Mouse (Mus musculus) spleen, postnatal 10 days (tissue): ENCODE results near the gene Calcoco2.
"Not testable (repeated sequence)": the region's sequence is repeated elsewhere in the genome, so short reads cannot be mapped to it uniquely, and the experiment has no call there.

ENCODE experiments used
- DNase-seq, 2 experiments: peaks; one replicate each; pipeline ENCODE4 v3.0.0; 2021 to 2022; ENCODE audit warnings: low spot score in 2 of 2

The Calcoco2 gene

DNA sequence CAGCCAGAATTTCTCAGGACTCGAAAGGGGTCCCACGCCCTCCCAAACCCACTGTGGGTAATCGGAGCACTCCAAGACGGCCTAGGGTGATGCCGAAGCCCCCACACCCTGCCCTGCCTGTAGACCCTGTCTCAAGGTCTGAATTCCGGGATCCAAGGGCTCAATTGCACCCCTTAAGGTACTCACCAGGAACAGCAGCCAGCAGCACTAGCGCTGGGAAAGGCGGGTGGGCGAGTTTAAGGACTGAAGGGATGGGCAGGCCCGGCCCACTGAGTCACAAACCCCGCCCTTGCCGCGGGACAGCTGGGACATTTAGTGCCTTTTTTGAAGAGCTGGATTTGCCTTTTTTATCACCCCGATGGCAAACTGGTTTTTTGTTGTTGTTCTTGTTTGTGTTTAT is at the start of gene Calcoco2:
TSS of gene Calcoco2 (minus strand) at position 214 of the 400 bp plus-strand sequence.
- DNase-seq = no peak

DNA sequence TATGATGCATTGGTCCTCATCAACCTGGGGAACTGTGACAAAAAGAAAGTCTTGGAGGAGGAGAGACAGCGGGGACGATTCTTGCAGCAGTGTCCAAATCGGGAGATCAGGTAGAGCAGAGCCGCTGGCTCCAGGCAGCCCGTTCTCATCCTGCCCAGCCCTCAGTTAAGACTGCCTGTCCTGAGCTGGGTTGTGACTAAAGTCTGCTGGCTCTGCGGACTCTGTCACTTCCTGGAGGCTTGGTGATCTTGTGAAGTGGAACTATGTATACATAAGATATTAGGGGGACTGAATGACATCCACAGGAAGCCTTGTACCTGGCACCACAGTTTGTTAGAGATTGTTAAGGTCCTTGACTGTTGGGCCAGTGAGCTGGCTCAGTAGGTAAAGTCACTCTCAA is 35.7 kb upstream of the Calcoco2 start:
- DNase-seq = no peak

DNA sequence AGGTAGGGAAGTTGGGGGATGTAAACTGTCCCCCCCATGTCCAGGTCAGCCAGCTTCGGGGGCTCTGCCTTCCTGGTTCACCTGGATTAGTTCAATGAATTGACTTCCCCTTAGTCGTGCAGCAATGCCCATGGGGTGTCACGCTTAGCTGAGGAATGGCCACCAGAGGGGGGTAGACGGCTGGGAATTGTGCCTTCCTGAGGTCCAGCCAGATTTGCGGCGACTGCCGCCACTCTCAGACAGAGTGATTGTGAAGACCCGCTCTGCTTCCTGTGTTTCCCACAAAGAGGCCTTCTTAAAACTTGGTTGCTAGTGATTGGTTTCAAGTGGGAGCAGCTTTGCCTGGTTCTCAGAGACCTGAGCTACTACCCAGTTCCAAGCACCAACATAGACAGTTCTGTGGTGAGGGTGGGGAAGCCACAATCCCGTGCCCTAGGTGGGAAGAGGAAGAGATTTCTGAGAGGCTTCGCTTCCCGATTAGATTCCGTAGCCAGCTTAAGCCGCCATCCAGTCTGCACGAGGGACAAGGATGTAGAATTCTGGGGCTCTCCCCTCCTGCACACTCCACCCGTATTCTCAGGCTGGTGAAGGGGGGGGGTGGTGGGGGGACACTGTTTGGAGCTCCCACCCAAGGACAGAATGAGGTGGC is 34.0 kb upstream of the Calcoco2 start:
- peak in 1 of 2 experiments; percentile 57 for DNase-seq

DNA sequence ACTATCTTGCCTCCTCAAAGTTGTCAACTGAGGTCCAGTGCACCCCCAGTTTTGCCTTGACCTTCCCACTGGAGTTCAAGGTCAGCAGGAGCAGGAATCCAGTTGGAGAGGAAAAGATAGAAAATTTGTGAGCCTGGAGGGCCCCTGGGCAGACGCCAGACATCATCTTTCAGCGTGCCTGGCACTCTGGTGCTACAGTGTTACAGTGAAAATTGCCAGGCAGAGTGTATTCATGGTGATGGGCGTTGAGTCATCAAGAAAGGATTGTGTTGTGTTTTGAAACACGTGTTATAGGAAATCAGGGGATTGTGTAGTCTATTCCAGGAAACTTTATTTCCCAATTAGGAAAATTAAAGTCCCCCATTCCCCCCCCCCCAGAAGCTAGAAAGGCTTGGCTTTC is 32.0 kb upstream of the Calcoco2 start:
- DNase-seq = no peak

DNA sequence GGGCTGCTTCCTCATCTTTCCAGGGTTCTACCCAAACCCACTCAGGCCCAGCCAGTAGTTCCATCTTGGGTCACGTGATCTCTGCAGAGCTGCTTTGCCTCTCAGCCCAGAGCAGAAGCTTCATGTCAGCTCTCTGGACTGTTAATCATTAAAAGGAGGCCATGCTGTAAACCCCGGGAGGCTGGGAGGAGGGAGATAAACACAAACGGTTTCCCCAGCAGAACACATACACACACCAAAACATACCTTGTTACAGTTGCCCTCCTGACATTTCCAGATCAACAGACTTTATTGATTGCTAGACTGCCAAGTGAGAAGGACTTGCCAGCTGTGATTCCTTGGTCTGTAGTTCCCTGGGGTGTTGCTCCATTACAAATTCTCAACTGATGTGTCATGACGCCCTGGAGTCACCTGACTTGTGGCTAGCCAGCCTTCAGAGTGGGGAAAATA is 29.0 kb upstream of the Calcoco2 start:
- DNase-seq = no peak

DNA sequence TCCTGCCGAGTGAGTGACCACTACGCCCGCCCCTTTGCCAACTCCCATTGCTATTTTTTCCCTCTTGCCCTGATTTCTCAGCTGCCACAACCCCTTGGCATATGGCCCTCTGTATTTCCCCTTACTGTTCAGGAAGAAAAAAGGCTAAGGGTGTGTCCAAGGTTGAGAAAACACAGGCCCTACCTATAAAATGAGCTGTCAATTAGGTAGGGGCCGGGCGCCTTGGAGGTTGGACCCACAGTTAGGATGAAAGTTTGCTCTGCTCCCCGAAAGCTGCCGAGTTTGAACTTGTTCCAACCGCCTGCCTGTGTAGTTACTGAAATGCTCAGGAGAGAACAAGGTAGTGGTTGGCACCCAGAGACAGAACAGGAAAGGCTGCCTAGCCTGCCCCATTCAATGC is 24.1 kb upstream of the Calcoco2 start:
- no peak for DNase-seq

DNA sequence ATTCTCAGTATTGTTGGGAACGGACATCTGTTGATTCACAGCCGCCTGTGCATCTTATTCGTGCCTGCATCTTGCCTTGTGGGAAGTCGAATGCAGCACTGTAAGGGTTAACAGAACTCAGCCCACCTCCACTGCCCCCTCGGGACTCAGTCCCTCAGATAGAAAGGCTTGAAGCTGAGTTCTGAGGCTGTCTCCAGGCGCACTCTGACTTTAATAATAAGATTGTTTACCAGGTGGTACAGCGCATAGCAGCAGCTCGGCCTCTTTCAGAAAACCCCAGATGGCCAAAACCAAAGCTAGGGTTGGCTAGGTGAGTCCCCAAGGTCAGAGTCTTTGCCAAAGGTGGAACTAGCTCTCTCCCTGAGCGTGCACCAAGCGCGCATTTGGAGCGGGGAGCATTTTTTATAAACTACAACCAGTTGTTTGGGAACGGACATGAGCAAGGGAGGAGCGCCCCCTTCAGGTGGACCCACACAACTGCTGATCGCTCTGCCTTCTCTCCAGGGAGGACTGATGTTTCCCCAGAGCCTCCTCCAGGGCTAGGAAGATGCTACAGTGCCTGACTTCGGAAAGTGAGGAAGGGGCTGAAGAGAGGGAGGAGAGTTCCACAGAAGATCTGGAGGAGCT is 21.6 kb upstream of the Calcoco2 start, which contains the start of gene Ttll6:
TSS of gene Ttll6 (plus strand) at position 548 of the 627 bp plus-strand sequence.
- peak; percentile 16 to 54 for DNase-seq

DNA sequence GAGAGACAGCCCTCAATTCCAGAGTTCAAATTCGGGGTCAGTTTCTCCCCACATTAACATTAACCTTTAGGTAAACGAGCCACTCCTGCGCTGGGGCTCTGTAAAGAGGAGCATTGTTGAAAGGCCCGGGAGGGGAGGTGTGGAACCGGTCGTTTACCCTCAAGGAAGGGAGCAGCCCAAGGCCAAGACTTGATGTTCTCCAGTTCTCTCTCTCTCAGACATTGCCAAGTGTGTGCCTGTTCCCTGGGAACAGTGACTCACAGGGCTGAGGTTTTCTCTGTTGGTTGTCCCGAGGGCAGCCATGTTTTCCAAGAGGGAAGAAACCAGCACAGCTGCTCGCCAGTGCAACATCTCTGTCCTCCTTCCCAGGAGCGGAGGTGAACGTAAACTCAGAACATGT is 18.8 kb upstream of the Calcoco2 start:
- no peak for DNase-seq

DNA sequence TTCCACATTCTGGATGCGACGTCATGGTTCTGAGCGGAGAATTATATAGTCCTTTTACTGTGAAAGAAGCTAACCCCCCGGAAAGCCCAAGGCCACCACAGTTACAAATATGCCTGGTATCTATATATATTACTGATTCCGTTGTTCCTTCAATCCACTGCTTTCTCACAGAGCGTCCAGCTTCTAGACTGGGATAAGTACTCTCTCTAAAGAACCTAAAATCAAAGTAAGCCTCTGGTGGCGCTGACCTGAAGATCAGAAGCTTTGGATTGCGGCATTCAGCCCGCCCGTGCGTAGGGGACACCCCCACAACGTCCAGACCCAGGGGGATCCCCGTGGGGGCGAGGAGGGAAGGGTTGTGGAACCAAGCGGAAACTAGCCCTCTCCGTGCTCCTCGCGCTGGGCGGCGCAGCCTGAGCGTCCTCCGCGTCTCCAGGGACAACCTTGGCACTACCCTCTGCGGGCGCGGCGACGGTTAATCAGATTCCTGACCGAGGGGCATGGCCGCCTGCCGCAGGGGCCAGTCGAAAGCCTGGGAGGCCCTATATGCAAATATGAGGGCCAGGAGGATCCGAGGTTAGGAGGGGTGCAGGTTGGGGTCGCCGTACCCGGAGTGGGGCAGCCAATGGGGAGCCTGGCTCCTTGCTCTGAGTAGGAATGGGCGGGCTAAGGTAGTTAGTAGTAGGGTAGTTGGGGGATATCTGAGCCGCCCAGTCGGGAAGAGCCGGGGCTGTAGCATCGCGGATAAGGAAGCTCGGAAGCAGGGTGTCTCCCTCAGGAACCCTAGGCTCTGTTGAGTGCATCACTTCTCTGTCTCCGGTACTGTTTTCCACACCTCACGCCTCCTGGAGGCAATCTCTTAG is 12.5 kb upstream of the Calcoco2 start:
- DNase-seq = peak in 1 of 2 experiments; percentile 24

DNA sequence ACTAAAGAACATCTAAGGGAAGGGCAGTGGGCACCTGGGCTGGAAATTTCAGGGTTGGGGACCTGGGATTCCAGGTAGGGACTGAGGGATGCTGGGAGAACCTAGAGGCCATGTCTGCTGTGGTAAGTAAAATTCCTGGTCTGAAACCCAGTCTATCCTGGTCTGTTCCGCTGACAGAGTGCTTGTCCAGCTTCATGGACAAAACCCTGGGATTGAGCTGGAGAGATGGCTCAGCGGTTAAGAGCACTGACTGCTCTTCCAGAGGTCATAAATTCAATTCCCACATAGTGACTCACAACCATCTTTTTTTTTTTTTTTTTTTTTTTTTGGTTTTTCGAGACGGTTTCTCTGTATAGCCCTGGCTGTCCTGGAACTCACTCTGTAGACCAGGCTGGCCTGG is 11.0 kb upstream of the Calcoco2 start:
- DNase-seq = not testable (repeated sequence)

DNA sequence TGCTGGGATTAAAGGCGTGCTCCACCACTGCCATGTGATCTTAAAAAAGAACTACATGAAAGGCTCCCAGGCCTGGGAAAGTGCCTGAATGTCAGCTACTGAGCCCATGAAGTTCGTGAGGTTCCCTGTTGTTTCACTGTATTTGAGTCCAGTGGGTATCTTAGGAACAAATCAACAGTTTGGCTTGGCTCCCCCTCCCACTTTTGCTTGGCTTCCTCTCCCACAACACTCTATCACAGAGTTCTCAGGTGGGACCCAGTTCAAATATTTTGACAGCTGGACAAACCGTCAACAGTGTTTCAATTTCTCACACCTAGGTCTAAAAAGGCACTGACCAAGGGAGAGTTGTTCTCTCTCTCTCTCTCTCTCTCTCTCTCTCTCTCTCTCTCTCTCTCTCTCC is 7.6 kb upstream of the Calcoco2 start:
- DNase-seq = no peak

DNA sequence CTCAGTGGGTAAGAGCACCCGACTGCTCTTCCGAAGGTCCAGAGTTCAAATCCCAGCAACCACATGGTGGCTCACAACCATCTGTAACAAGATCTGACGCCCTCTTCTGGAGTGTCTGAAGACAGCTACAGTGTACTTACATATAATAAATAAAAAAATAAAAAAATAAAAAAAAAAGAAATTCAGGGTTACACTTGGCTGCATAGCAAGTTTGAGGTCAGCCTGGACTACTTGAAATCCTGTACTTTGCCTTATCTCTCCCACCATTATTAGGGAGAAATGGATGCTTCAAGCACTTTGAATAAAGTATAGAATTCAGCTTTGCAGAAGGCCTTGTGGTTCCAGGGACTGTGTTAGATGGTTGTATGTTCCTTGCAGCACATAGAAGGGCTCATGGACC is 5.2 kb upstream of the Calcoco2 start:
- not testable (repeated sequence) for DNase-seq

DNA sequence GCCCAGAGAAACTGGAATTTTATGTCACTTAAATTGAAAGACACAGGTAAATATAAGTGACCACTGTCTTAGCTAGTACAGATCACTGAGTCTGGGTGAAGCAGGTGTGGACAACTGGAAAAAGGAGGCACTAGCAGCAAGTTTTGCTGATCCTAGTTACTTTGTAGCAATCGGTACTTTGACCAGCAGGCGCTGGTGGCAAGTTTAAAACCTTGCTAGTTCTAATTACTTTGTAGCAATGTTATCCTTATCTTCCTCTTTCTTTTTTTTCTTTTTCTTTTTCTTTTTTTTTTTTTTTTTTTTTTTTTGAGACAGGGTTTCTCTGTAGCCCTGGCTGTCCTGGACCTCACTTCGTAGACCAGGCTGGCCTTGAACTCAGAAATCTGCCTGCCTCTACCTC is 4.4 kb upstream of the Calcoco2 start:
- no peak for DNase-seq

DNA sequence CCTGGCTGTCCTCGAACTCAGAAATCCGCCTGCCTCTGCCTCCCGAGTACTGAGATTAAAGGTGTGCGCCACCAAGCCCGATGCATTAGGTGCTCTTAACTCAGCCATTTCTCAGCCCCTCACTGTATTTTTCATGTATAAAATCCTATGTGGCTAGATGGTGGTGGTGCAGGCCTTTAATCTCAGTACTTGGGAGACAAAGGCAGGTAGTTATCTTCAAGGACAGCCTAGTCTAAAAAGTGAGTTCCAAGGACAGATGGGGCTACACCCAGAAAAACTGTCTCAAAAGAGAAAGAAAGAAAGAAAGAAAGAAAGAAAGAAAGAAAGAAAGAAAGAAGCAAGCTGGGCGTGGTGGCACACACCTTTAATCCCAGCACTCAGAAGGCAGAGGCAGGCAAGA is 3.7 kb upstream of the Calcoco2 start:
- no peak for DNase-seq

DNA sequence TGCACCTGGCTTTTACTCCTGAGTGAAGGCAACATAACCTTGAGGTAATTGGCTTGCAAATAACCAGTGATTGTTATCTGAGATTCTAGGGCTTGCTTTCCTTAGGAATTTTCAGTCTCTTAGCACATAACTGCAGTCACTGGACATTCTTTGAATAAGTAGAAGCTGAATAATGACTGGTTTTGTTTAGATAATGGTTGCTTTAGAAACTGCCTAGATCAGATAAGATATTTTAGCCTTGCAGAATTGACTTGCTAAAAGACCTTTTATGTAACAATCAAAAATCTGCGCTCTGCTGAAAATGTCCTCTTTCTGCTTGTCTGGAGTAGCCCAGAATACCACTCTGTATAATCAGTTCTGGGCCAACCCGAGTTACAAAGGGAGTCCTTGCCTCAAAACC is 2.3 kb upstream of the Calcoco2 start:
- no peak for DNase-seq

DNA sequence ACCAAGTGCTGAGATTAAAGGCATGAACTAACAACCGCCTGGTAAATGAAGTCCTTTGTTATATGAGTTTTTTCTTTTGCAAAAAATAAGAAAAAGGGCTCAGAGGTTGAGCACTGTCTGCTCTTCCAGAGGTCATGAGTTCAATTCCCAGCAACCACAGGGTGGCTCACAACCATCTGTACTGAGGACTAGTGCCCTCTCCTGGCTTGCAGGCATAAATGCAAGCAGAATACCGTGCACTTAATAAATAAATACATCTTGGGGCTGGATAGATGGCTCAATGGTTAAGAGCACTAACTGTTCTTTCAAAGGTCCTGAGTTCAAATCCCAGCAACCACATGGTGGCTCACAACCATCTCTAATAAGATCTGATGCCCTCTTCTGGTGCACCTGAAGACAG is 814 bp downstream of the Calcoco2 start:
- DNase-seq = not testable (repeated sequence)

DNA sequence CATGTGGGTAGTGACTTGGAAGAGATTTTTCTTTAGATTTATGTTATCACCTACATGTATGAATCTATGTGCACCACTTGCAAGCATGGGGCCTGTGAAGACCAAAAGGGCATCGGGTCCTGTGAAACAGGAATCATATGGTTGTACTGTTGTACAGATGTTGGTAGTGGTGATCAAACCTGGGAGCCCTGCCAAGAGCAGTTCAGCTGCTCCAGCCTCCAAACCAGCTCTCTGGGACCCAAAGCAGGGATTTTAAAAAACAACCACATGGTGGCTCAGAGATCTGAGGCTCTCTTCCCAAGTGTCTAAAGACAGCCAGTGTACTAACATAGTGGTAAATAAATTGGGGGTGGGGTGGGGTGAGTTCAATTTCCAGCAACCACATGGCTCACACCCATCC is 3.4 kb downstream of the Calcoco2 start:
- no peak for DNase-seq

DNA sequence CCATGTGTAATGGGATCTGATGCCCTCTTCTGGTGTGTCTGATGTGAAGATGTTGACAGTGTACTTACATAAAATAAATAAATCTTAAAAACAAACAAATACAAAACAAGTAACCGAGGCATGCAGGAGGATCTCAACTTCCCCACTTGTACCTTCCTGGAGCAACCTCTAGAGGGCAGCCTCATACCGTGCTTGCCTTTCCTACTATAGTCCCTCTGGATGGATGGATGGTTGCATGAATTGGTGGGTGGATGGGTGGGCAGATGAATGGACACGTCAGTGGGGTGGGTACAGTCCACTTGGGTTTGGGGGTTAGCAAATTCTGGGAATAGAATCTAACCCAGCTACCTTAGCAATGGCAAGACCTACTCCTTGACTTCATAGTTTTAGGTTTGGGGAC is 18.4 kb downstream of the Calcoco2 start:
- DNase-seq = peak; percentile 16 to 54

DNA sequence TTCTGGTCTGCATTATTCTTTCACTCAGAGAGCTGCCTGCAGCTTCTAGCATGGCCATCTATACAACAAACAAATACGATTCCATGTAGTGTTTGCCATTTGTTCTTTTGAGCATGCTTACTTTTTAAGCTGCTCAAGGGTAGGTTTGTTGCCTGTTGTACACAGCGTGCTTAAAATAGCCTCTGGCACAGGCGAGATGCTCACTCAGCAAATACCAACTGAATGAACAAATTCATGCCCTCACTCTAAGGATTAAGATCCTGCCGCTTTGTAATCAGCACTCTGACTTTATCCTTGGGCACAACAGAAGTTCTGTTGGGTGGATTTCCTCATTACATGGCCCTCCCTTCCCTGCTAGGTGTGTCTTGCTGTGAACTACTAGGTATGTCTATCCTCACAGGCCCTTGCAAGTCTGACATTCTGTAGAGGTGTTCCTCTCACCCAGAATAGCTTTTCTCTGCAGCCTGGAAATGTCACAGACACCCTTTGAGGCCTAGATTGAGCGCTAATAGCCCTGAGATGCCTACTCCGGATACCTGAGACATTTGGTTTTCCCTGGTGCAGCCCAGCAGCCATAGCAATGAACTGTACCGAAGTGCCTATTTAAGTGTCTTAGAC is 19.0 kb downstream of the Calcoco2 start:
- no peak for DNase-seq

DNA sequence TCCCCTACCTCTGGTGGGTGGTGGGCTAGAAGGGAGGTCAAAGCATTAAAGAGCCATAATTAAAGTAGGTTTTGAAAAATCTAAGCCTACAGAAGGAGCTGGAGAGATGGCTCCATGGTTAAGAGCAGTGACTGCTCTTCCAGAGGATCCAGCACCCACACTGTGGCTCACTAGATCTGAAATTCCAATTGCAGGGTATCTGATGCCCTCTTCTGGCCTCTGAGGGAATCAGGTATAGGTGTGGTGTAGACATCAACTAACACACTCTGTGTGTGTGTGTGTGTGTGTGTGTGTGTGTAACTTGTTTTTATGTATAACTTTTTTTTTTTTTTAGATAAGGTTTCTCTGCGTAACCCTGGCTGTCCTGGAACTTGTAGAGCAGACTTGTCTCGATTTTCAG is 20.7 kb downstream of the Calcoco2 start:
- DNase-seq = no peak

DNA sequence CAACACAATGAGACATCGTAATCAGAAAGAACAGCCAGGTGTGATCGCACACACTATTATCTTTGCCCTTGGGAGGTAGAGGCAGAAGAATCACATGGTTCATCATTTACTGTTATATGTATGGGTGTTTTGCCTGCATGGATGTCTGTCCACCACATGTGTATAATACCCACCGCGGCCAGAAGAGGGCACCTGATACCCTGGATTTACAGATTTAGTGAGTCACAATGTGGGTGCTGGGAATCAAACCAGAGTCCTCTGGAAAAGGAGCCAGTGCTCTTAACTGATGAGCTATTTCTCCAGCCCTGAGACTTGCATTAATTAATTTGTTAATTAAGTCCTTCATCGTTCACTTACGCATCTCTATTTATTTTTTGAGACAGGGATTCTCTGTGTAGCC is 23.8 kb downstream of the Calcoco2 start:
- DNase-seq = no peak

DNA sequence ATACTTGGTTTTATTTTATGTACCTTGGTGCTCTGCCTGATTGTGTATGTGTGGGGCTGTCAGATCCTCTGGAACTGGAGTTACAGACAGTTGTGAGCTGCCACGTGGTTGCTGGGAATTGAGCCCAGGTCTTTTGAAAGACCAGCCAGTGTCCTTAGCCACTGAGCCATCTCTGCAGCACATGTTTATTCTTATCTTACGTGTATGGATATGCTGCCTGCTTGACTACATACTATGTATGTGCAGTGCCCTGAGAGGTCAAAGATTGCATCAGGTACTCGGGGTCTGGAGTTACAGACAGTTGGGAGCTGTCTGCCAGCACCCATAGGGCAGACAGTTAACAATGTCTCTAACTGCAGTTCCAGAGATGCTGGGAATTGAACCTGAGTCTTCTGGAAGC is 29.1 kb downstream of the Calcoco2 start:
- DNase-seq = no peak
